Mouse (Mus musculus) brain, embryonic 14.5 days (tissue): ENCODE measurements around the gene Mymk. TPM values are rescaled to one million over a fixed set of nuclear protein-coding genes. Genes with fewer than 3 reads are reported as not detected.

Experiments
- DNase-seq: peaks from one replicate; pipeline ENCODE4 v3.0.0-alpha.2; 2011; ENCODE audit warnings: low read depth
- CTCF ChIP-seq: fragments of 200-500 bp; IDR thresholded peaks from 2 replicates; pipeline ENCODE4 v1.5.1; 2012; ENCODE audit warnings: inconsistent platforms, mild to moderate bottlenecking, moderate library complexity, borderline replicate concordance; ENCODE audit not compliant: insufficient read depth, insufficient read length; ENCODE audit errors: extremely low read depth
- POLR2A ChIP-seq: fragments of 200-500 bp; IDR thresholded peaks from 2 replicates; pipeline ENCODE4 v1.6.1; 2012; ENCODE audit warnings: mild to moderate bottlenecking, inconsistent platforms, borderline replicate concordance; ENCODE audit not compliant: poor library complexity, insufficient read depth, insufficient read length, severe bottlenecking; ENCODE audit errors: extremely low read depth
- polyA plus RNA-seq: library from polyadenylated mRNA; depleted of rRNA; stranded (reverse); fragments of >200 nt; gene quantifications from 2 replicates; pipeline ENCODE4 v1.2.3, GENCODE M21; 2012; rRNA removed

The Mymk gene
- 0.26 and 0.73 TPM in 2 replicates for polyA plus RNA-seq

GRCm38 (mm10) chr2:27071978-27072377, at the start of gene Mymk:
Gene Mymk, minus strand, starts transcription at chr2:27072179.
- no peak for DNase-seq
- TF ChIP-seq CTCF = no peak
- TF ChIP-seq POLR2A = no peak

- TF ChIP-seq POLR2A = no peak
- TF ChIP-seq CTCF = no peak
- DNase-seq = peak; percentile 76
Measured at GRCm38 (mm10) chr2:27120241-27120641, 48.3 kb upstream of the Mymk start.

- DNase-seq = no peak
- no peak for TF ChIP-seq POLR2A
Measured at GRCm38 (mm10) chr2:27119766-27120165, 47.8 kb upstream of the Mymk start.

GRCm38 (mm10) chr2:27118452-27118851, 46.5 kb upstream of the Mymk start:
- no peak for DNase-seq
- TF ChIP-seq POLR2A = no peak
- no peak for TF ChIP-seq CTCF

- TF ChIP-seq POLR2A (no peak), CTCF (no peak)
- no peak for DNase-seq
Measured at GRCm38 (mm10) chr2:27114169-27114568, 42.2 kb upstream of the Mymk start.

- no peak for TF ChIP-seq POLR2A
- no peak for TF ChIP-seq CTCF
- DNase-seq = no peak
Measured at GRCm38 (mm10) chr2:27112585-27112984, 40.6 kb upstream of the Mymk start.

GRCm38 (mm10) chr2:27109052-27109451, 37.1 kb upstream of the Mymk start:
- peak; percentile 56 for DNase-seq

GRCm38 (mm10) chr2:27108144-27108543, 36.2 kb upstream of the Mymk start:
- TF ChIP-seq CTCF = no peak
- no peak for TF ChIP-seq POLR2A
- peak; percentile 25 for DNase-seq

More at GRCm38 (mm10) chr2:27109052-27109451, 37.1 kb upstream of the Mymk start:
- TF ChIP-seq POLR2A = no peak
- no peak for TF ChIP-seq CTCF

- peak; percentile 7 for DNase-seq
- TF ChIP-seq POLR2A (no peak), CTCF (no peak)
Measured at GRCm38 (mm10) chr2:27106816-27107215, 34.8 kb upstream of the Mymk start.

- TF ChIP-seq POLR2A = no peak
- no peak for TF ChIP-seq CTCF
- DNase-seq = peak; percentile 44
Measured at GRCm38 (mm10) chr2:27103554-27103953, 31.6 kb upstream of the Mymk start.

GRCm38 (mm10) chr2:27097776-27098175, 25.8 kb upstream of the Mymk start:
- TF ChIP-seq POLR2A = no peak
- TF ChIP-seq CTCF = no peak
- DNase-seq = peak; percentile 79

GRCm38 (mm10) chr2:27097241-27097656, 25.3 kb upstream of the Mymk start:
- DNase-seq = peak; percentile 24
- no peak for TF ChIP-seq CTCF
- TF ChIP-seq POLR2A = no peak

- peak; percentile 13 for DNase-seq
- TF ChIP-seq CTCF = no peak
- TF ChIP-seq POLR2A = no peak
Measured at GRCm38 (mm10) chr2:27096341-27096981, 24.5 kb upstream of the Mymk start.

- TF ChIP-seq CTCF (no peak), POLR2A (no peak)
- DNase-seq = no peak
Measured at GRCm38 (mm10) chr2:27095178-27095577, 23.2 kb upstream of the Mymk start.
